Mouse (Mus musculus): Measurements from ENCODE around the gene Clasp1. TPM values are rescaled to one million over a fixed set of nuclear protein-coding genes. Genes with fewer than 3 reads are reported as not detected.
"Not testable (repeated sequence)": the region's sequence is repeated elsewhere in the genome, so short reads cannot be mapped to it uniquely, and the experiment has no call there.

Clasp1 gene
- polyA plus RNA-seq, 1 experiment from 2014 or later = 91.5 TPM

- WGBS = 95% methylated on average over 4 of the region's 4 CpGs
- Histone ChIP-seq H3K9me3 (no peaks in the 10 kb centered on the region), H3K27ac (no peak overlapping the region), H3K4me1 (no peaks in the 10 kb centered on the region), H3K36me3 (replicated peaks) (peaks cover 91% of the 10 kb centered on the region), H3K4me3 (no peak overlapping the region), H3K27me3 (ENCODE audit: poor library complexity, severe bottlenecking) (no peaks in the 10 kb centered on the region)
- DNase-seq (ENCODE audit: extremely low spot score, low spot score) = no peak
Observed at GRCm38 (mm10) chr1:118592933-118593332, 204.1 kb downstream of the Clasp1 start.

DNA sequence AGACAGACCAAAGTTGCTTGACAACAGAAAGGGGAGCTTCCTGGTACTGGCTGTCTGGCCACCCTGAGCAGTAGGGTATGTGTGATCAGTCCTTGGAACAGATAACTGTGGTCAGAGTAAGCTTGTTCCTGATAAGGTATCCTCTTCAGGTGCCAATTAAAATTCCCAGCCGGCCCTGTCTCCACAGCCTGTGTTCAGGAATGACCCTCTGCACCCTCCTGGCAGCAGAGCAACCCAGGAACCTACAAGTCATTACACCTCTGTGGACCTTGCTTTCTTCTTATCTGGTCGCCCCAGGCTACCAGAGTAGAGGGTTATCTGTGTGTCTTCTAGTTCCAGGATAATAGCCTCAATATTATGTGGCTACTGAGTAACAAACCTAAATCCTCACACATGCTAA, 206.5 kb downstream of the Clasp1 start:
- H3K27me3 ChIP-seq (ENCODE audit: poor library complexity, severe bottlenecking) = no peaks in the 10 kb centered on the region
- no peak for DNase-seq (ENCODE audit: extremely low spot score, low spot score)
- WGBS = 84% methylated on average over 2 of the region's 2 CpGs
- H3K4me3 ChIP-seq = no peak overlapping the region
- H3K9me3 ChIP-seq = no peaks in the 10 kb centered on the region
- H3K36me3 ChIP-seq (replicated peaks) = peaks cover 98% of the 10 kb centered on the region
- no peak overlapping the region for H3K27ac ChIP-seq
- no peaks in the 10 kb centered on the region for H3K4me1 ChIP-seq

DNA sequence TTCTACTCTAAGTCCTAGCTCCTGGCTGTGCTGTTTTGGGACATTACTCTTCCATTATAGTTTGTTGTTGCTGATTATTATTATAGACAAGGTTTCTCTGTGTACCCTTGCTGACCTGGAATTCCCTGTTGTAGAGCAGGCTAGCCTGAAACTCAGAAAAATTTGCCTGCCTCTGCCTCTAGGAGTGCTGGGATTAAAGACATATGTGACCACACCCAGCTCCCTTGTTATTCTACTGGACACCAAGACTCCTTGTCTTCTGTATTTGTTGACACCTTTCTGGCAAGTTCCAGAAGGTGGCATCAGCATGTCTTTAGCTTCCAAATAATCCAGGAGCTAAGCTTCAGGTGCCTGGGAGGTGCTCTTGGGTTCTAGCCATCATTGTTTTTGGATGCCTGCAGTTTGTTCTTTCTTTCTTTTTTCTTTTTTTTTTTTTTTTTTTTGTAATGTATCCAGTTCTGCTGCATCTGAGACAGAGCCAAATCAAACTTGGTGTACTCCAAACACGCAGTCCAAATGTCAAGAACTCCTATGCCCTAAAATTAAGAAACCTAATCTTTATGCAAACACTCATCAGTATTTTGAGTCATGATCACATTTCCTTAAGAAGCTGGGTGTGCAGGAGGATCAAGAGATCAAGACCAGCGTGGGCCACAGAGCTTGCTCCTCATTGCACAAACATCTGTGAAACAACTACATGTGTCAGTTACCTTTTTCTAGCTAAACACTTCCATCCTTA, 208.8 kb downstream of the Clasp1 start:
- 89% methylated on average over 2 of the region's 2 CpGs for WGBS
- no peaks in the 10 kb centered on the region for H3K9me3 ChIP-seq
- H3K27ac ChIP-seq = no peak overlapping the region
- DNase-seq (ENCODE audit: extremely low spot score, low spot score) = no peak
- no peaks in the 10 kb centered on the region for H3K4me1 ChIP-seq
- H3K27me3 ChIP-seq (ENCODE audit: poor library complexity, severe bottlenecking) = no peaks in the 10 kb centered on the region
- H3K36me3 ChIP-seq (replicated peaks) = peaks cover 98% of the 10 kb centered on the region
- H3K4me3 ChIP-seq = no peak overlapping the region

GRCm38 (mm10) chr1:118598339-118598738, 209.5 kb downstream of the Clasp1 start:
- no peaks in the 10 kb centered on the region for H3K4me1 ChIP-seq
- no peaks in the 10 kb centered on the region for H3K27me3 ChIP-seq (ENCODE audit: poor library complexity, severe bottlenecking)
- peaks cover 98% of the 10 kb centered on the region for H3K36me3 ChIP-seq (replicated peaks)
- WGBS = 88% methylated on average over 3 of the region's 3 CpGs
- no peak overlapping the region for H3K27ac ChIP-seq
- no peaks in the 10 kb centered on the region for H3K9me3 ChIP-seq
- no peak for DNase-seq (ENCODE audit: extremely low spot score, low spot score)
- H3K4me3 ChIP-seq = no peak overlapping the region

DNA sequence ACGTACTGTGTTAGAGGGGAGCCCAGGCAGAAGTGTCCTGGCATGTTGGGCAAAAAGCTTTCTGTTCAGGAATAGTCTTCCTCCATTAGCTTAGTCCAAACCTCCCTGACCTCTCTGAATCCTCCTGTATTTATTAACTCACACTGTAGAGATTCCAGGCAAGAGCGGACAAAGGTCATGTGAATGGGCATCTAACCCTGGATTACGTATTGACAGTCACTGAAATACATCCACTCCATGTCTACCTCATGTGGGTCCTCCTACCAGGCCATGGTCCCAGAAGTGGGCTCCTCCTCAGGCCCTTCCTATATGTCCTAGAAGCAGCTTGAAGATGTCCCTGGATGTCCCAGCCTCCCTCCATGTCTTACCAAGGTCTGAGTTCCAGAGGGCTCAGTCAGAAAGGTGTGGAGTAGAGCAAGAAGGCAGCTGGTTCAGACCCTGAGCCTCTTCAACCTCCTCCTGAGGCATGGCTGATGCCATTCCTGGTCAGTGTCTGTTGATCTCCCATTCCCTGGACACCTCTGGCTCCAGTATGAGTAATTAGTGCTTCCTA, 224.8 kb downstream of the Clasp1 start:
- no peaks in the 10 kb centered on the region for H3K27me3 ChIP-seq (ENCODE audit: poor library complexity, severe bottlenecking)
- H3K9me3 ChIP-seq = no peaks in the 10 kb centered on the region
- H3K27ac ChIP-seq = no peak overlapping the region
- H3K36me3 ChIP-seq (replicated peaks) = peaks cover 28% of the 10 kb centered on the region
- no peaks in the 10 kb centered on the region for H3K4me1 ChIP-seq
- H3K4me3 ChIP-seq = no peak overlapping the region
- no peak for DNase-seq (ENCODE audit: extremely low spot score, low spot score)
- 91% methylated on average over 3 of the region's 3 CpGs for WGBS

DNA sequence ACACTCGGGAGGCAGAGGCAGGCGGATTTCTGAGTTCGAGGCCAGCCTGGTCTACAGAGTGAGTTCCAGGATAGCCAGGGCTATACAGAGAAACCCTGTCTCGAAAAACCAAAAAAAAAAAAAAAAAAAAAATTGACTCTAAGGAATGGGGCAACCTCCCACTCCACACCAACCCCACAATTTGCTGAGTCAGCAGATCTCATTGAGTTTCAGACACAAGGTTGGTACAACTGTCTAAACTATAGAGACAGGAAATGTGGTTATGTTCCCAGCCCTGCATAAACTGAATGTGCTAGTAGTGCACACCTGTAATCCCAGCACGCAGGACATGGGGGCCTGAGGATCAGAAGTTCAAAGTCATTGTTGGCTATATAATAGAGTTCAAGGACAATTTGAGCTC, 232.2 kb downstream of the Clasp1 start:
- H3K27ac ChIP-seq; DNase-seq (ENCODE audit: extremely low spot score, low spot score); H3K36me3 ChIP-seq (replicated peaks); H3K9me3 ChIP-seq; H3K4me3 ChIP-seq; H3K4me1 ChIP-seq: not testable (repeated sequence)
- H3K27me3 ChIP-seq (ENCODE audit: poor library complexity, severe bottlenecking) = peaks cover 23% of the 10 kb centered on the region
- 86% methylated on average over 5 of the region's 5 CpGs for WGBS

DNA sequence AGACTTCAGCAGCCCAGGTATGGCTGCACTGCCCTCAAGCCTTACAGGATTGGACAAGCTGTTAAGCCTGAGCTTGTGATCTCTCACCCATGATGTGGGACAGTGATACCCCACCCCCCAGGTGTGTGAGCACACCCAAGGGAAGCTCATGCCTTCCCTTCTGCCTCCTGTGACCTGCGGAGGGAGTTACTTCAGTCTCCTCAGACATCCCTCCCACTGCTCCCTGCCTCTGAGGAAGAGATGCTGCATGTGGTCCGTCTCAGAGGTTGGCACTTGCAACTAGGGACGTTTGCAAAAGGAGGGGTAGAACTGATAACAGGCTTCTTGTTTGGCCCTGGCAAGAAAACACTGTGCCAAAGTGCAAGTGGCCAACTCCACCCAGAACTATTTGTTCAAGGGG, 234.0 kb downstream of the Clasp1 start:
- DNase-seq (ENCODE audit: extremely low spot score, low spot score) = no peak
- peaks cover 41% of the 10 kb centered on the region for H3K27me3 ChIP-seq (ENCODE audit: poor library complexity, severe bottlenecking)
- H3K4me3 ChIP-seq = no peak overlapping the region
- no peaks in the 10 kb centered on the region for H3K9me3 ChIP-seq
- no peaks in the 10 kb centered on the region for H3K36me3 ChIP-seq (replicated peaks)
- no peak overlapping the region for H3K27ac ChIP-seq
- peaks cover 16% of the 10 kb centered on the region for H3K4me1 ChIP-seq
- 72% methylated on average over 3 of the region's 3 CpGs for WGBS

DNA sequence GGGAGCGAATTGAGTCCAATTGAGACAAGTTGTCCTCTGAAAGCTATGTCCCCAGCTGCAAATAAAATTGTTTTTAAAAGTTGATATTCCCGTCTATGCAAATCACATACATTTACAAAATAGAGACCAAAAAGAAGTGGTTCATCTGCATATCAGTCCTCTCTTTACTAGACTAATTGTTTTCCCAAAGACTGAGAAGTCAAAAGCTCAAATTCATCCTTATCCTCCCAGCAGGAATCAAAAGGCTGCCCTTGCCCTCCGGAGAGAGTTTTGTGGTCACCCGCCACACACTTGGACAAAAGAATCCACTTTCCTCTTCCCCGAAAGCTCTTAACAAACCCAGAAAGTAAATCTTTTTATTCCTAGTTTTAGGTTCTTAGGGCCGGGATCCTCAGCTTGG, 236.6 kb downstream of the Clasp1 start:
- H3K4me3 ChIP-seq = no peak overlapping the region
- H3K9me3 ChIP-seq = no peaks in the 10 kb centered on the region
- no peaks in the 10 kb centered on the region for H3K36me3 ChIP-seq (replicated peaks)
- 25% methylated on average over 6 of the region's 6 CpGs for WGBS
- peaks cover 67% of the 10 kb centered on the region for H3K27me3 ChIP-seq (ENCODE audit: poor library complexity, severe bottlenecking)
- H3K4me1 ChIP-seq = peaks cover 23% of the 10 kb centered on the region
- H3K27ac ChIP-seq = no peak overlapping the region
- no peak for DNase-seq (ENCODE audit: extremely low spot score, low spot score)

DNA sequence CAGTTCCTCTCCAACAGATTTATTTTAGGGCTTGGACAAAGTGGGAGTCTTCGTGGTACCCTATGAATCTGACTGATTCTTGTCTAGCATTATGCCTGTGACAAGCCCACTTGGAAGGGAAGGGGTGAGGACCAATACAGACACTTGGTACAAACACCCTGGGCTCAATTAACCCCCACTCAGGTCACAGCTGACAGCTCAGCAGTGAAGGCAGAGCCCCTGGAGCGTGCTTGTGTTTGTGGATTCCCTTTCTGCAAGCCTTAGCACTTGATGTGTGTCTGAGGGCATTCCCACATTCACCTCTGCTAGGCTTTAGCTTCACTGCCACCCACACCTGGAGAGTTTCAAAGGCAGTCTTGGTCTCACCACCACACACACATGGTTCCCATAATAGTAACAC, 237.1 kb downstream of the Clasp1 start:
- WGBS = 59% methylated on average over 2 of the region's 2 CpGs
- H3K27ac ChIP-seq = no peak overlapping the region
- peaks cover 69% of the 10 kb centered on the region for H3K27me3 ChIP-seq (ENCODE audit: poor library complexity, severe bottlenecking)
- DNase-seq (ENCODE audit: extremely low spot score, low spot score) = no peak
- no peak overlapping the region for H3K4me3 ChIP-seq
- H3K36me3 ChIP-seq (replicated peaks) = no peaks in the 10 kb centered on the region
- H3K9me3 ChIP-seq = no peaks in the 10 kb centered on the region
- peaks cover 23% of the 10 kb centered on the region for H3K4me1 ChIP-seq

- DNase-seq (ENCODE audit: extremely low spot score, low spot score) = no peak
- Histone ChIP-seq H3K27me3 (ENCODE audit: poor library complexity, severe bottlenecking) (peaks cover 69% of the 10 kb centered on the region), H3K27ac (no peak overlapping the region), H3K4me1 (peaks cover 23% of the 10 kb centered on the region), H3K4me3 (no peak overlapping the region), H3K9me3 (no peaks in the 10 kb centered on the region), H3K36me3 (replicated peaks) (no peaks in the 10 kb centered on the region)
- 80% methylated on average over 2 of the region's 2 CpGs for WGBS
Observed at GRCm38 (mm10) chr1:118626452-118626851, 237.6 kb downstream of the Clasp1 start.

- DNase-seq (ENCODE audit: extremely low spot score, low spot score) = peak; percentile 72
Observed at GRCm38 (mm10) chr1:118627781-118628464, 239.1 kb downstream of the Clasp1 start, which contains the start of gene Tfcp2l1. Tfcp2l1 (plus strand) TSS chr1:118627945.

GRCm38 (mm10) chr1:118633415-118633980, 244.6 kb downstream of the Clasp1 start:
- H3K4me3 ChIP-seq = no peak overlapping the region
- no peak for DNase-seq (ENCODE audit: extremely low spot score, low spot score)
- H3K27ac ChIP-seq = no peak overlapping the region
- H3K36me3 ChIP-seq (replicated peaks) = no peaks in the 10 kb centered on the region
- peaks cover 22% of the 10 kb centered on the region for H3K27me3 ChIP-seq (ENCODE audit: poor library complexity, severe bottlenecking)
- no peaks in the 10 kb centered on the region for H3K9me3 ChIP-seq
- H3K4me1 ChIP-seq = peaks cover under 1% of the 10 kb centered on the region
- WGBS = 86% methylated on average over 4 of the region's 4 CpGs

More at GRCm38 (mm10) chr1:118627781-118628464, 239.1 kb downstream of the Clasp1 start, which contains the start of gene Tfcp2l1:
- Histone ChIP-seq H3K4me1 (peaks cover 23% of the 10 kb centered on the region), H3K4me3 (peak within 1 kb of the TSS; percentile 63), H3K9me3 (no peaks in the 10 kb centered on the region), H3K36me3 (replicated peaks) (no peaks in the 10 kb centered on the region), H3K27me3 (ENCODE audit: poor library complexity, severe bottlenecking) (peaks cover 65% of the 10 kb centered on the region), H3K27ac (no peak within 1 kb of the TSS)
- under 1% methylated on average over 48 of the region's 48 CpGs for WGBS
